In the genomic region with DNA sequence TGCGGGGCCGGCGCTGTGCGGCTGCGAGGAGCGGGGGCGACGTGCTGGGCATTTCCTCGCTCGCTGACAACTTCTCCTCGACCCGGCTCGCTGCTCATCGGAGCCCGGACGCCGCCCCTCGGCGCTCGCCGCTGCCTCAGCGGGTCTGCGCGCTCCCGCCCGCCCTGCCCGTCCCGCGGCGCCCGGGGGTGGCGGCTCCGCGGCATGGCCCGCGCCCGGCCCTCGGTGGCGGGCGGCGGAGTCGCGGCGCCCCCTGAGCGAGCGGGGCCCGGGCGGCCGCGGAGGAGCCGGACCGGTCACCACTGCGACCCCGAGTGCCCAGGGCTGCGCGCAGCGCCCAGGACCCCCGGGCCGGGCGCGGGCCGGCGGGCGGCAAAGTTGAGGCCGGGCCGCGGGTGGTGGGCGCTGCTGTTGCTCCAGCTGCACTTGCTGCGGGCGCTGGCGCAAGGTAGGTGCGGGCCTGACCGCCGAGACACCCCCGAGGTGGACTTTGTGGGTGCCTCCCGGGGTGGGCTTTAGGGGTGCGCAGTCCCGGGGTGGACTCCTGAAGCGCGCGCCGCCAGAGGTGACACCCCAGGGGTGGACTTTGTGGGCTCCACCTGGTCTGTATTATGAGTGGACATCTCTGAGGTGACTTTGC, we compare ENCODE assay signal across 8 mouse cellular contexts. TPM values are rescaled to one million over a fixed set of nuclear protein-coding genes. Genes with fewer than 3 reads are reported as not detected.
DNase-seq lines count a peak whose midpoint lies in the region; ATAC-seq and TF ChIP-seq lines count a peak whose summit lies in the region.

No protein-coding gene starts in this region.

- 2% methylated on average over 75 of the region's 82 CpGs for WGBS in spleen, adult 2 months
- WGBS in heart, embryonic 15.5 days: under 1% methylated on average over 53 of the region's 82 CpGs
- WGBS in liver, embryonic 15.5 days (ENCODE audit: insufficient replicate concordance): 1% methylated on average over 65 of the region's 82 CpGs

- no peaks in the 10 kb centered on the region for H3K9me3 ChIP-seq in heart, embryonic 15.5 days (replicated peaks)
- H3K9me3 ChIP-seq in liver, embryonic 15.5 days (replicated peaks): no peaks in the 10 kb centered on the region

- peak overlapping the region; percentile 88 for H3K9ac ChIP-seq in heart, embryonic 15.5 days
- H3K9ac ChIP-seq in liver, embryonic 15.5 days: no peak overlapping the region

- H3K4me3 ChIP-seq in gastrocnemius, adult 2 months: peak overlapping the region; percentile 82
- peak overlapping the region; percentile 60 for H3K4me3 ChIP-seq in spleen, adult 2 months (ENCODE audit: extremely low read depth, insufficient read depth, insufficient read length)
- H3K4me3 ChIP-seq in heart, embryonic 15.5 days: peak overlapping the region; percentile 78
- H3K4me3 ChIP-seq in liver, embryonic 15.5 days (replicated peaks): peak overlapping the region; percentile 53

- H3K27ac ChIP-seq in gastrocnemius, adult 2 months: peak overlapping the region; percentile 68; the same call in 1 of the 2 replicates
- no peak overlapping the region for H3K27ac ChIP-seq in spleen, adult 2 months (ENCODE audit: insufficient read depth, low read length)
- H3K27ac ChIP-seq in heart, embryonic 15.5 days: peak overlapping the region; percentile 78
- H3K27ac ChIP-seq in liver, embryonic 15.5 days (replicated peaks): no peak overlapping the region

- peak; percentile 48 for ATAC-seq in heart, embryonic 15.5 days (replicated peaks; ENCODE audit: insufficient number of reproducible peaks, insufficient read depth, low FRiP score, low read depth)
- peak; percentile 35 for ATAC-seq in liver, embryonic 15.5 days (ENCODE audit: insufficient read depth)
- no peak for ATAC-seq in frontal cortex, adult (ENCODE audit: low TSS enrichment)

- H3K4me2 ChIP-seq in heart, embryonic 15.5 days: peak overlapping the region; percentile 95
- H3K4me2 ChIP-seq in liver, embryonic 15.5 days: peak overlapping the region; percentile 66

- H3K27me3 ChIP-seq in spleen, adult 2 months (ENCODE audit: control insufficient read depth, insufficient read depth, low read length): peaks cover 26% of the 10 kb centered on the region
- H3K27me3 ChIP-seq in heart, embryonic 15.5 days: peaks cover 26% of the 10 kb centered on the region
- peaks cover 69% of the 10 kb centered on the region for H3K27me3 ChIP-seq in liver, embryonic 15.5 days

- DNase-seq in gastrocnemius, adult 2 months: peak; percentile 22
- DNase-seq in gastrocnemius, adult 8-10 months (ENCODE audit: low spot score in 2 of 2): no peak
- no peak for DNase-seq in spleen, adult 2 months (ENCODE audit: low read depth in 1 of 2, low spot score in 2 of 2)
- DNase-seq in spleen, postnatal 4 days (ENCODE audit: low spot score in 2 of 2): no peak
- DNase-seq in yolk sac, embryonic 10.5 days (ENCODE audit: low spot score): no peak

- intact Hi-C loops in gastrocnemius, adult 2 months (cut with DNase I): loop anchor here (2.0 kb wide), 1 partner anchor 1077 kb away; no protein-coding TSS in a partner anchor

- H3K36me3 ChIP-seq in spleen, adult 2 months (ENCODE audit: control insufficient read depth, insufficient read depth, low read length): no peaks in the 10 kb centered on the region
- no peaks in the 10 kb centered on the region for H3K36me3 ChIP-seq in heart, embryonic 15.5 days
- no peaks in the 10 kb centered on the region for H3K36me3 ChIP-seq in liver, embryonic 15.5 days (replicated peaks)

- peaks cover 5% of the 10 kb centered on the region; the same call in 1 of the 2 replicates for H3K4me1 ChIP-seq in spleen, adult 2 months (ENCODE audit: control insufficient read depth, insufficient read depth, insufficient read length)
- H3K4me1 ChIP-seq in heart, embryonic 15.5 days (replicated peaks): peaks cover 33% of the 10 kb centered on the region
- peaks cover 11% of the 10 kb centered on the region for H3K4me1 ChIP-seq in liver, embryonic 15.5 days (replicated peaks)

- TF ChIP-seq CTCF in gastrocnemius, adult 2 months (IDR thresholded peaks at IDR 0.05): no peak
- no peak for TF ChIP-seq CTCF in spleen, adult 2 months (IDR thresholded peaks at IDR 0.05; ENCODE audit: extremely low read depth, insufficient read depth, insufficient read length, insufficient replicate concordance)

- TF ChIP-seq POLR2A in spleen, adult 2 months (IDR thresholded peaks at IDR 0.05; ENCODE audit: low read depth, low read length): no peak

RNA-seq across cellular contexts. Expression of a gene that starts 0.5 kb away (rescaled TPM):
- total RNA-seq in gastrocnemius, adult 2 months (2021): 1 to 10 TPM in 1 of 2 experiments, under 1 TPM in 1; 0.82 to 1.5 TPM
- 1 to 10 TPM in 3 of 4 experiments, under 1 TPM in 1; 0.77 to 1.4 (median 1.2) TPM for total RNA-seq in gastrocnemius, adult 8-10 months (2022)
- 0.53 and 0.62 TPM in 2 replicates for polyA plus RNA-seq in spleen, adult 2 months (2012; rRNA removed)
- polyA plus RNA-seq in heart, embryonic 15.5 days (2015; fragmentation: Nextera tagmentation; extraction: Ambion mirVana): 1.5 and 1.7 TPM in 2 replicates
- 0.21 and 0.22 TPM in 2 replicates for polyA plus RNA-seq in liver, embryonic 15.5 days (2015; fragmentation: Nextera tagmentation; extraction: Ambion mirVana)

Comparison
In these comparisons a context has a peak if more than half of its experiments do, and no peak if none do; other contexts are left out.
1. H3K27ac ChIP-seq: peak in gastrocnemius, adult 2 months (single experiment) and heart, embryonic 15.5 days (single experiment); none in spleen, adult 2 months (single experiment) and liver, embryonic 15.5 days (single experiment).
2. Peak in every context shown above with its lines, with median percentiles within 50 percentile points of each other: H3K4me3 ChIP-seq.